Mouse (Mus musculus) telencephalon, adult 2 months (tissue): ENCODE measurements around the gene Bpifb6.

Experiments used
- DNase-seq: peaks from one replicate; pipeline ENCODE4 v3.0.0-alpha.2; 2011; ENCODE audit warnings: low read depth, low spot score

Gene Bpifb6

DNA sequence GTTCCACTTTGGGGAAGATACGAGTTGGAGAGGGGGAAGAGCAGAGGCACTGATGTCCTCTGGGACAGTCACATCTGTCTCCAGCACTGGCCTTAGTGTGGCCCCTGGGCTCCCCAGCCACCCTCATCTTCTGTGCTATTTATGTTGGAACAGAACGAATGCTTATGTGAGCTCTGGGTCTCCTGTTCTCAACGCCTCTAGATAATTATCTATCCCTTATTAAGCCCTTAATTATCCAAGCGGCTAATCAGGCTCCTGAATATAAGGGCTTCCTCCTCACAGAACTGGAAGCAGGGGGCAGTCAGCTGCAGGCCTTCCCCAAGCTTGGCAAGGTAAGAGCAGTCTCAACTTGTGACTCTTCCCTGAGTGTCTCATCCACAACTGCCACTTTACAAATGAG, at the start of gene Bpifb6:
Gene Bpifb6, plus strand, starts transcription at position 301 of the 400 bp plus-strand sequence.
- no peak for DNase-seq

GRCm38 (mm10) chr2:153851030-153851360, 49.2 kb upstream of the Bpifb6 start:
- no peak for DNase-seq

- no peak for DNase-seq
Measured at GRCm38 (mm10) chr2:153853544-153853943, 46.6 kb upstream of the Bpifb6 start.

- no peak for DNase-seq
Measured at GRCm38 (mm10) chr2:153859581-153859980, 40.6 kb upstream of the Bpifb6 start.

- DNase-seq = no peak
Measured at GRCm38 (mm10) chr2:153860315-153860714, 39.9 kb upstream of the Bpifb6 start.

GRCm38 (mm10) chr2:153860715-153861114, 39.5 kb upstream of the Bpifb6 start:
- DNase-seq = no peak

DNA sequence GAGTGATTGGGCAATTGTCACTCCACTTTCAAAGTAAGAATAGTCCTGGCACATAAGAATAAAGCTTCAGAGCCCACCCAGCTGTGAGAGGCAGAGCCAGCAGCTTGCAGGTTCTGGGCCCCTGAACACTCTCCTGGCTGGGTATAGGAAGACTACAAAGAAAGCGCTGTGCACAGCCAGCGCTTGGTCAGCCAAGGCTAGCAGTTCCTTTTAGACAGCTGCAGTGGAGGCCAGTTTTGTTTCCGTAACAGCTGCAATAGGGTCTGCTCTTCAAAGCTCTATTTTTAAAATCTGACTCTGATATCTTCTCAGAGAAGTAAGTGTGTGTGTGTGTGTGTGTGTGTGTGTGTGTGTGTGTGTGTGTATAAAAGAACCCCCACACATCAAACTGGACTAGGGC, 38.2 kb upstream of the Bpifb6 start:
- no peak for DNase-seq

DNA sequence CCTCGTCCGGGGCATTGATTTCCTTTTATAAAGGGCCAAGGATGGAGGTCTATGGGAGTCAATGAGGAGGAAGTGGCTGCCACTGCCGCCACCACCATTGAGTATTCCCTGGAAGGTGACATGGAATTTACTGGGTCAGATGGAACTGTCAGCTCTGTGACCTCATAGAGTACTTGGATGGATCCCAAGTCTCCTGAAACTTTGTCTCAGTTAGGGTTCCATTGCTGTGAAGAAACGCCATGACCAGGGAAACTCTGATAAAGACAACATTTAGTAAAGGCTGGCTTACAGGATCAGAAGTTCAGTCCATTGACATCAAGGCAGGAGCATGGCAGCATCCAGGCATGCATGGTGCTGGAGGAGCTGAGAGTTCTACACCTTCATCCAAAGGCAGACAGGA, 29.2 kb upstream of the Bpifb6 start, which contains the start of gene Sun5:
Gene Sun5, minus strand, starts transcription at position 101 of the 400 bp plus-strand sequence.
- no peak for DNase-seq

- DNase-seq = no peak
Measured at GRCm38 (mm10) chr2:153874745-153875144, 25.4 kb upstream of the Bpifb6 start, which contains the start of gene Bpifb2. TSS of gene Bpifb2 (plus strand) at chr2:153875045.

- DNase-seq = no peak
Measured at GRCm38 (mm10) chr2:153899111-153899510, 1.1 kb upstream of the Bpifb6 start.

GRCm38 (mm10) chr2:153902726-153903125, 2.5 kb downstream of the Bpifb6 start:
- no peak for DNase-seq

- DNase-seq = no peak
Measured at GRCm38 (mm10) chr2:153906626-153907025, 6.4 kb downstream of the Bpifb6 start.

DNA sequence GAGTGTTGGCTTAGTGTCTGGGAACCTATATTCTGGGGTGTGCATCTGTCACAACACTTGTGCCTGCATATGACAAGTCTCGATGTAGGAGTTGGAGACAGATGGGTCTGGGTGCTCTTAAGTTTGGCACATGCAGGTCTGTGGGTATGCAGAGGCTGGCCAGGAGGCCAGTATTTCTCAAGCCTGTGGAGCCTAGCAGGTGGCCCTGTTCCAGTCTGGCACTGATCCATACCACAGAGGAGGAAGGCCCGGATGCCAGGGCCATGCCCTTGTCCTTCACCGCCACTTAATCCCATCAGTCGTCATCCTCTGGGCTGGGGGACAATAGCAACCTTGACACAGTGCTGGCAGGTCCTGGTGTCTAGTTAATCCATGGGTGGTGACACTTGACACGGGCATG, 14.0 kb downstream of the Bpifb6 start:
- peak; percentile 60 for DNase-seq

DNA sequence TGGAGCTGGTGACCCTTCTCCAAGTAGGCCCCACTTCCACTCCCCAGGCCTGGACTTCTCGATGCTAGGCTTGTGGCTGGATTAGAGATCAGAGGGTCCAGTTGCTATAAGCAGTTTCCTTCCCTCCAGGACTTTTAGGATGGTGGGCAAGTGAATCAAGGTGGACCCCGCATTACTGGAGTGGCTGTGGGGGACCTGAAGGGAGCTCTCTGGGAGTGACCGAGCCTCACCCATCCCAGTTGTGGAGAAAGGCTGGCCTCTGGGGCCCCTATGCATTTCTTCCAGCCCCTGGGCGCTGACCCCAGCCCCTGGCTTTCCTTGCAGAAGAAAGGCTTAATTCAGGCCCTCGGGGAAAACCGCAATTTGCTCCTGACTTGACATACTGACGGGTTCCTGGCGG, 17.7 kb downstream of the Bpifb6 start, which contains the start of gene Bpifb3:
Gene Bpifb3, plus strand, starts transcription at position 301 of the 400 bp plus-strand sequence.
- no peak for DNase-seq

- peak; percentile 35 for DNase-seq
Measured at GRCm38 (mm10) chr2:153921246-153921645, 21.1 kb downstream of the Bpifb6 start.

DNA sequence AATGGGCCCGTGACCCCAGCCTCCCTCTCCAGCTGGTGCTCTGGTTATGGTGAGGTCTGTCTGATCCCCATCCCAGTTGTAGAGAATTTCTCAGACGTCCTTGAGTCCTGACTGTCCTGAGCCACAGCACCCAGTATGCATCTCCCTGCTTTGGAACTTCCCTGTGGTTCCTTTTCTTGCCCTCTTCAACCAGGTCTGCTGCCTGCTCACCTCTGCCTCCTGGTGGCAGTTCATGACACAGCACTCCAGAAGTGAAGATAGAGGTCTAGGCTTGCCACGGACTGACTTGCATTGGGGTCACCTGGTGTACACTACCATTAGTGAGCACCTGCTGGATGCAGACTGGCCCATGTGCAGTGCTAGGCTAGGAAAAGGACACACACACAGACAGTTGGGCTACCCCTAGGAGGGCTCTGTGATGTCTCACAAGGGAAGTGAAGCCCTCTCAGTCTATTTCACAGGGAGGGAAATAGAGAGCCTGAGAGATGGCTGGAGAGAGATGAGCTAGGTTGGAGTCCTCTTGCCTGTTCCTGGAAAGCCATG, 29.8 kb downstream of the Bpifb6 start:
- DNase-seq = no peak

DNA sequence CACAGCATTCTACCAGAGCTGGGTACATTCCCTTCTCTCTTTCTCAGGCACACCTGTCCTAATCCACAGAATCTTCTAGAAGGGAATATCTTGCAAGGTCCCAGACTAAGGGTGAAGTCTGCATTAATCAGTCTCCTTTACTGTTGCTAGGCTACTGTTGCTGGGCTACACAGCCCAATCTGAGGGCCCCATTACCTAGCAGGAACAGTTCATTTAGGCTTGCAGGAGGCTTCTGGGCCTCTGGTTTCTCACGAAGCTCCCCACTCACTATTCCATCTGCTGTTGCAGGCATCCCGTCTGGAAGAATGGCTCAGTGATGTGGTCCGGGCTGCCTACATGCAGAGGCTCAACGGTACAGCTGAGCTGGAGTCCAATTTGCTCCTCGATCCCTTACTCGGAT, 30.9 kb downstream of the Bpifb6 start:
- DNase-seq = peak; percentile 22

GRCm38 (mm10) chr2:153933311-153933710, 33.1 kb downstream of the Bpifb6 start:
- no peak for DNase-seq

- no peak for DNase-seq
Measured at GRCm38 (mm10) chr2:153935348-153935747, 35.2 kb downstream of the Bpifb6 start.

- no peak for DNase-seq
Measured at GRCm38 (mm10) chr2:153937843-153938242, 37.7 kb downstream of the Bpifb6 start, which contains the start of gene Bpifb4. TSS of gene Bpifb4 (plus strand) at chr2:153938212.

DNA sequence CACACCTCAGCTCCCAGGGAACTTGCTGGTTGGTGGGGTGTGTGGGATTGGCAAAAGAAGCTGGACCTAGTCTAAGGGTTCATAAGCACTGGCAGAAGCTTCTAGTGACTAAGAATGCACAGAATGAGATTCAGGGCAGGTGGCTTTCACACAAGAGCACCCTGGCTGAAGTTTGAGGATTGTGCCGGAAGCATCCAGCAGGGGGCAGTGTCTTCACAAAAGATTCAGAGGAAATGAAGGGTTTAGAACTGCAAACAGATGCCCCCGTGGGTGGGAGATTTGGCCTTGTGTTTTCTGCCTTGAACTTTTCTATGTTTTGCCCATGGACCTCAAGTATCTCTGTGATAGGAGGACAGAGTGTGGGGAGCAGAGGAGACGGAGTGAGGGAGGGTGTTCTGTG, 43.3 kb downstream of the Bpifb6 start:
- DNase-seq = no peak

GRCm38 (mm10) chr2:153944567-153944966, 44.4 kb downstream of the Bpifb6 start:
- DNase-seq = no peak

GRCm38 (mm10) chr2:153952897-153953296, 52.7 kb downstream of the Bpifb6 start:
- DNase-seq = no peak

DNA sequence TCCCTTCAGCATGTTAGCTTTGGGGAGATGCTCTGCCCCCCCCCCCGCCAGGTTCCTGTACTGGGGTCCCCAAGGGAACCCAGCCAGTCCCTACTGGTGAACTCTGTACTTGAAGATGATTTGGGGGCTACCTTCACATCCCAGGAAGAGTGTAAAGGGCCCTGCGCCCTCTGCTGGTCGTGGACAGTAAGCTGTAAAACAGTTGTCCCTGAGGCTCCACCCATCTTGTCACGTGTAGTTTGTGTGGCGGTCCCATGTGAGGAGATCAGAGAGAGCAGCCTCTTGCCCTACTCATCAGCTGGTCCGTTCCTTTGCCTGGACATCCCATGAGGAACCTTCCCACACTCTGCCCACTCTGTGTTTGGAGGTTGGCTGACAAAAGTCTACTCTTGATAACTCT, 53.6 kb downstream of the Bpifb6 start:
- DNase-seq = no peak
